Mouse (Mus musculus) forebrain, postnatal 0 days (tissue): ENCODE measurements around the gene Calcrl. TPM values are rescaled to one million over a fixed set of nuclear protein-coding genes. Genes with fewer than 3 reads are reported as not detected.
A peak's percentile ranks its signal among the peaks of the same experiment; 100 is the strongest.

Experiments
- ATAC-seq: fragments of 200-750 bp; cut with Nextera tagmentation; 2 replicates; pipeline ENCODE4 v1.8.0; 2017; ENCODE audit warnings: mild to moderate bottlenecking, moderate library complexity
- DNase-seq: peaks from one replicate; pipeline ENCODE4 v3.0.0-alpha.2; 2015
- H3K27ac ChIP-seq: fragments of 300-500 bp; sonication (generic); 2 replicates; pipeline ENCODE4 v1.5.1; 2014; ENCODE audit warnings: low read depth, mild to moderate bottlenecking, antibody characterized with exemption, low read length, moderate library complexity, mixed read lengths
- H3K27me3 ChIP-seq: fragments of 300-500 bp; sonication (generic); 2 replicates; pipeline ENCODE4 v1.6.1; 2014; ENCODE audit warnings: mild to moderate bottlenecking, low read length, mixed read lengths; ENCODE audit not compliant: insufficient read depth
- H3K36me3 ChIP-seq: fragments of 300-500 bp; sonication (generic); 2 replicates; pipeline ENCODE4 v1.6.1; 2014; ENCODE audit warnings: mild to moderate bottlenecking, moderate library complexity; ENCODE audit not compliant: insufficient read depth
- H3K4me1 ChIP-seq: fragments of 300-500 bp; sonication (generic); 2 replicates; pipeline ENCODE4 v1.6.1; 2014; ENCODE audit warnings: antibody characterized with exemption; ENCODE audit not compliant: insufficient read depth
- H3K4me2 ChIP-seq: fragments of 300-500 bp; sonication (generic); 2 replicates; pipeline ENCODE4 v1.6.1; 2014; ENCODE audit warnings: low read depth, mild to moderate bottlenecking, moderate library complexity
- H3K4me3 ChIP-seq: fragments of 300-500 bp; sonication (generic); 2 replicates; pipeline ENCODE4 v1.5.1; 2014; ENCODE audit warnings: low read depth, low read length, mixed read lengths
- H3K9ac ChIP-seq: fragments of 300-500 bp; sonication (generic); 2 replicates; pipeline ENCODE4 v1.6.1; 2014; ENCODE audit warnings: mild to moderate bottlenecking
- H3K9me3 ChIP-seq: fragments of 300-500 bp; sonication (generic); 2 replicates; pipeline ENCODE4 v1.6.1; 2016; ENCODE audit warnings: low read length
- CTCF ChIP-seq: sonication (generic); IDR thresholded peaks from 2 replicates; pipeline ENCODE4 v1.5.1; 2016; ENCODE audit warnings: antibody characterized with exemption, control low read depth, low read depth
- WGBS: fragments of 180-500 bp; shearing (Covaris S2); extraction: QIAGEN DNeasy Blood & Tissue Kit; methylation state at CpG from one replicate; pipeline ENCODE4 v1.1.7; 2014; 5-methylcytosine and 5-hydroxymethylcytosine counted together
- polyA plus RNA-seq: library from polyadenylated mRNA; unstranded; fragments of >200 nt; fragmentation: Nextera tagmentation; extraction: Ambion mirVana; gene quantifications from 2 replicates; pipeline ENCODE4 v1.2.1, GENCODE M21; 2015
- total RNA-seq: library from RNA; depleted of rRNA; stranded (reverse); fragments of >200 nt; gene quantifications from 2 replicates; pipeline ENCODE4 v1.2.3, GENCODE M21; 2014

The Calcrl gene
- total and polyA plus RNA-seq, 2 experiments from 2014 or later: 6.1 to 14.1 TPM

GRCm38 (mm10) chr2:84383828-84384227, 41.4 kb downstream of the Calcrl start:
- ATAC-seq (no peak), DNase-seq (no peak)
- Histone ChIP-seq H3K36me3 (no peaks in the 10 kb centered on the region), H3K9me3 (no peaks in the 10 kb centered on the region), H3K4me3 (no peak overlapping the region), H3K9ac (no peak overlapping the region), H3K27ac (no peak overlapping the region), H3K4me2 (no peak overlapping the region), H3K27me3 (no peaks in the 10 kb centered on the region), H3K4me1 (no peaks in the 10 kb centered on the region)
- no peak for TF ChIP-seq CTCF
- WGBS: 87% methylated on average over 4 of the region's 4 CpGs

DNA sequence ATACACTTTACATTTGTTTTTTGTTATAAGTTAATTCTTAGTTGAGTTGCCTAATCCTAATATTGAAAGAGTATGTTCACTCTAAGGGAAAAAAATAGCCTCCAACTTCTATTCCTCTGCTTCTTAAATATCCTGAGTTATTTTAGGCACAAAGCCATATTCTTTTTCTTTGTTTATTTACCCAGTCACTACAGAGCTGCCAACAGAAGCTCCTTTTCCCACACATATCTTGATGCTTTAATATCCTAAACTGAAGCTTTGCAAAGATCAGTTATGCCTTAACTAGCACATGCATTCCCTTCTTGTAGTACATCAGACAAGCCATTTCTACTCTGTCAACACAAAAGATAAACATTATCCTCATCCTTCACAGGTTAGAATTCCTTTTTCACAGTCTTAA, 42.7 kb downstream of the Calcrl start:
- Histone ChIP-seq H3K9me3 (no peaks in the 10 kb centered on the region), H3K36me3 (no peaks in the 10 kb centered on the region), H3K4me1 (no peaks in the 10 kb centered on the region), H3K4me3 (no peak overlapping the region), H3K27ac (no peak overlapping the region), H3K27me3 (no peaks in the 10 kb centered on the region), H3K4me2 (no peak overlapping the region), H3K9ac (no peak overlapping the region)
- ATAC-seq: no peak
- no peak for DNase-seq
- no peak for TF ChIP-seq CTCF

- Histone ChIP-seq H3K9ac (no peak overlapping the region), H3K9me3 (no peaks in the 10 kb centered on the region), H3K4me1 (no peaks in the 10 kb centered on the region), H3K27ac (no peak overlapping the region), H3K4me3 (no peak overlapping the region), H3K36me3 (no peaks in the 10 kb centered on the region), H3K27me3 (no peaks in the 10 kb centered on the region), H3K4me2 (no peak overlapping the region)
- no peak for DNase-seq
- no peak for ATAC-seq
- TF ChIP-seq CTCF: no peak
- WGBS: 86% methylated on average over 5 of the region's 5 CpGs
Measured at GRCm38 (mm10) chr2:84381997-84382396, 43.2 kb downstream of the Calcrl start.

- DNase-seq: peak; percentile 38
- H3K27ac ChIP-seq: no peak overlapping the region
- H3K4me2 ChIP-seq: no peak overlapping the region
- no peaks in the 10 kb centered on the region for H3K4me1 ChIP-seq
- no peak for TF ChIP-seq CTCF
- 68% methylated on average over 11 of the region's 11 CpGs for WGBS
- H3K36me3 ChIP-seq: no peaks in the 10 kb centered on the region
- no peaks in the 10 kb centered on the region for H3K9me3 ChIP-seq
- H3K4me3 ChIP-seq: no peak overlapping the region
- ATAC-seq: 0 out of 2 replicates have a peak, but pooled peaks have one; percentile 16
- H3K9ac ChIP-seq: no peak overlapping the region
- no peaks in the 10 kb centered on the region for H3K27me3 ChIP-seq
Measured at GRCm38 (mm10) chr2:84380816-84381215, 44.4 kb downstream of the Calcrl start.

GRCm38 (mm10) chr2:84378678-84379077, 46.5 kb downstream of the Calcrl start:
- WGBS: 85% methylated on average over 5 of the region's 5 CpGs
- Histone ChIP-seq H3K36me3 (no peaks in the 10 kb centered on the region), H3K4me2 (no peak overlapping the region), H3K9ac (no peak overlapping the region), H3K4me3 (no peak overlapping the region), H3K9me3 (no peaks in the 10 kb centered on the region), H3K27me3 (no peaks in the 10 kb centered on the region), H3K27ac (no peak overlapping the region), H3K4me1 (no peaks in the 10 kb centered on the region)
- no peak for DNase-seq
- no peak for ATAC-seq
- no peak for TF ChIP-seq CTCF

GRCm38 (mm10) chr2:84369256-84369655, 56.0 kb downstream of the Calcrl start:
- no peak for TF ChIP-seq CTCF
- no peak for ATAC-seq
- Histone ChIP-seq H3K4me3 (no peak overlapping the region), H3K4me1 (no peaks in the 10 kb centered on the region), H3K27me3 (no peaks in the 10 kb centered on the region), H3K9me3 (no peaks in the 10 kb centered on the region), H3K4me2 (no peak overlapping the region), H3K9ac (no peak overlapping the region), H3K27ac (no peak overlapping the region), H3K36me3 (no peaks in the 10 kb centered on the region)
- 94% methylated on average over 5 of the region's 5 CpGs for WGBS
- DNase-seq: no peak

DNA sequence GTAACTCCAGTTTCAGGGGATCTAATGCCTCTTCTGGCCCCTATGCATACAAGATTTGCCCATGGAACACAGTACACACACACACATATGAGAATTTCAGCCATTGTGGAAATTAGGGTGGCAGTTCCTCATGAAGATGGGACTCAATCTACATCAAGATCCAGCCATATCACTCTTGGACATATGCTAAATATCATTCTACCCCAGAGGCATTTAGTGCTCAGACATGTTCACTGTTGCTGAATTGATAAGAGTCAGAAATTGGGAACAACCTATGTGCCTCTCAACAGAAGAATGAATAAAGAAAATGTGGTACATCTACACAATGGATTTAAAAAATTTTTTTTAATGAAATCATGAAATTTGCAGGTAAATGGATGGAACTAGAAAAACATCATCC, 58.5 kb downstream of the Calcrl start:
- H3K4me1 ChIP-seq: no peaks in the 10 kb centered on the region
- no peak overlapping the region for H3K27ac ChIP-seq
- no peaks in the 10 kb centered on the region for H3K36me3 ChIP-seq
- H3K9me3 ChIP-seq: no peaks in the 10 kb centered on the region
- no peak overlapping the region for H3K9ac ChIP-seq
- H3K27me3 ChIP-seq: no peaks in the 10 kb centered on the region
- no peak for ATAC-seq
- DNase-seq: no peak
- H3K4me3 ChIP-seq: no peak overlapping the region
- no peak overlapping the region for H3K4me2 ChIP-seq
- no peak for TF ChIP-seq CTCF

GRCm38 (mm10) chr2:84365266-84365665, 59.9 kb downstream of the Calcrl start:
- DNase-seq: no peak
- Histone ChIP-seq H3K4me3 (no peak overlapping the region), H3K36me3 (no peaks in the 10 kb centered on the region), H3K9ac (no peak overlapping the region), H3K4me2 (no peak overlapping the region), H3K27ac (no peak overlapping the region), H3K27me3 (no peaks in the 10 kb centered on the region), H3K4me1 (no peaks in the 10 kb centered on the region), H3K9me3 (no peaks in the 10 kb centered on the region)
- no peak for TF ChIP-seq CTCF
- ATAC-seq: no peak
- WGBS: 87% methylated on average over 3 of the region's 3 CpGs
